Mouse (Mus musculus): Measurements from ENCODE around the gene Agpat4.

DNA sequence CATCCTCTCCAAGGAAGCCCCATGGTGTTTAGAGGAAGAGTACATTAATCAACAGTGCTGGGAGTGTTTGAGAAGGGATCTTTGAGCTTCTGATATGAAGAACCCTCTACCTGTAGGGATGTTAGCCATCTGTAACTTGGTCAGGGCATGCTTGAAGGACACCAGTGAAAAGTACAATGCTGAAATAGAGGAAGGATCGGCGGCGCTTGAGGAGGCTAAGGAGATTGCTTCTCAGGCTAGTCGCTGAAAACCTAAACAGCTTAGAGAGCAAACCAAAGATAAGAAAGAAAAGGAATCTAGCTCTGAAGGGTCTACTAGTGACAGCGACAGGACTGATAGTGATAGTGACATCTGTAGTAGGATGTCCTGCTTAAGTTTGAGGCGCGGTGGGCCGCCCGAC lies 132.1 kb downstream of the Agpat4 start:
- TF ChIP-seq ZC3H11A (IDR thresholded peaks at IDR 0.05; ENCODE audit: borderline replicate concordance, low read depth, low read length) (no peak), CHD2 (IDR thresholded peaks at IDR 0.05; ENCODE audit: low read depth, low read length) (no peak), MAFK (IDR thresholded peaks at IDR 0.05; ENCODE audit: insufficient read depth, low read depth, low read length) (no peak), HCFC1 (IDR thresholded peaks at IDR 0.05; ENCODE audit: borderline replicate concordance, insufficient read depth, low read length) (no peak), ZNF384 (IDR thresholded peaks at IDR 0.05; ENCODE audit: low read depth, low read length) (no peak)

All from ES-E14 (cell line).